In the genomic region with DNA sequence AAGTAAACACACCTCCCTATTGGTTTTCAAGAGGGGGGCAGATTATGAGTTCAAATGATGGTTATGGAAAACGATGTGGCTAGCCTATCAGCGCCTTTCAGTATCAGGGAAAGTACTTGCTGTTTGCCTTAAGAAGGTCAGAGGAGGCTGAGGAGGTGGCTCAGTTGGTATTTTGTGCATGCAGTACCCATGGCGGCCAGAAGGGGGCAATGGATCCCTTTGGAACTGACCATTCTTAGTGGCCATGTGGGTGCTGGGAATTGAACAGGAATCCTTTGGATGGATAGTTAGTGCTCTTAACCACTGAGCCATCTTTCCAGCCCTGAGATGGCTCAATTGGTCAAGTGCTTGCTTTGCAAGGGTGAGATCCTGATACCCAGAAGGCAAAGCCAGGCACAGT, we compare ENCODE assay signal across 17 mouse cellular contexts. TPM values are rescaled to one million over a fixed set of nuclear protein-coding genes. Genes with fewer than 3 reads are reported as not detected.
DNase-seq lines count a peak whose midpoint lies in the region; ATAC-seq and TF ChIP-seq lines count a peak whose summit lies in the region.
"Had no signal": no experiment of that assay in that cellular context is flagged by ENCODE, and none has a peak within 500 bp of the region (broad histone marks: within the 10 kb centered on the region; RNA-seq: fewer than 3 reads in every experiment).

No protein-coding gene starts in this region.

- no peak for TF ChIP-seq EP300 in heart, postnatal 0 days (IDR thresholded peaks at IDR 0.05; ENCODE audit: low read depth)

- H3K4me1 ChIP-seq in heart, postnatal 0 days (ENCODE audit: control insufficient read depth, insufficient read depth) = no peaks in the 10 kb centered on the region
- H3K4me1 ChIP-seq in midbrain, postnatal 0 days (ENCODE audit: insufficient read depth, low read length) = no peaks in the 10 kb centered on the region
- no peaks in the 10 kb centered on the region for H3K4me1 ChIP-seq in midbrain, embryonic 15.5 days
- H3K4me1 ChIP-seq: limb, embryonic 15.5 days; neural tube, embryonic 13.5 days had no signal

- intact Hi-C loops in heart, postnatal 25 days (cut with DNase I) = no loop called here

- peak; percentile 20; the same call in 1 of the 2 replicates for TF ChIP-seq CTCF in heart, postnatal 0 days (IDR thresholded peaks at IDR 0.05; ENCODE audit: low read depth)
- TF ChIP-seq CTCF in midbrain, postnatal 0 days (IDR thresholded peaks at IDR 0.05) = peak; percentile 54

- ATAC-seq in heart, postnatal 0 days (ENCODE audit: insufficient read depth, low read depth) = no peak
- ATAC-seq in midbrain, postnatal 0 days (ENCODE audit: low FRiP score) = no peak
- no peak for ATAC-seq in midbrain, embryonic 15.5 days (replicated peaks)

- no peak overlapping the region for H3K4me3 ChIP-seq in heart, postnatal 0 days (ENCODE audit: low read depth, low read length)
- no peak overlapping the region for H3K4me3 ChIP-seq in midbrain, postnatal 0 days (ENCODE audit: low read depth, low read length)
- H3K4me3 ChIP-seq in midbrain, embryonic 15.5 days = no peak overlapping the region
- H3K4me3 ChIP-seq: limb, embryonic 15.5 days; neural tube, embryonic 13.5 days had no signal

- 58% methylated on average over 3 of the region's 3 CpGs for WGBS in heart, postnatal 0 days
- WGBS in midbrain, postnatal 0 days = 61% methylated on average over 3 of the region's 3 CpGs
- 81% methylated on average over 3 of the region's 3 CpGs for WGBS in midbrain, embryonic 15.5 days

- no peaks in the 10 kb centered on the region; the same call in 1 of the 2 replicates for H3K9me3 ChIP-seq in heart, postnatal 0 days (replicated peaks; ENCODE audit: control insufficient read depth, low read length)
- H3K9me3 ChIP-seq in midbrain, postnatal 0 days (ENCODE audit: low read length) = no peaks in the 10 kb centered on the region
- H3K9me3 ChIP-seq in midbrain, embryonic 15.5 days = no peaks in the 10 kb centered on the region
- H3K9me3 ChIP-seq: limb, embryonic 15.5 days had no signal

- H3K36me3 ChIP-seq in heart, postnatal 0 days (replicated peaks; ENCODE audit: control insufficient read depth, insufficient read depth, low read length) = no peaks in the 10 kb centered on the region
- no peaks in the 10 kb centered on the region for H3K36me3 ChIP-seq in midbrain, postnatal 0 days (ENCODE audit: insufficient read depth, low read length)
- H3K36me3 ChIP-seq in midbrain, embryonic 15.5 days (replicated peaks) = no peaks in the 10 kb centered on the region
- no peaks in the 10 kb centered on the region for H3K36me3 ChIP-seq in splenic B cell, adult 2 months (ENCODE audit: control insufficient read depth, insufficient read depth, low read length, poor library complexity, severe bottlenecking)
- H3K36me3 ChIP-seq: limb, embryonic 15.5 days; neural tube, embryonic 13.5 days had no signal

- H3K4me2 ChIP-seq in heart, postnatal 0 days (ENCODE audit: low read depth, low read length) = no peak overlapping the region
- H3K4me2 ChIP-seq in midbrain, postnatal 0 days (ENCODE audit: low read depth, low read length, poor library complexity, severe bottlenecking) = no peak overlapping the region
- H3K4me2 ChIP-seq in midbrain, embryonic 15.5 days = no peak overlapping the region
- H3K4me2 ChIP-seq: limb, embryonic 15.5 days; neural tube, embryonic 13.5 days had no signal

- no peak overlapping the region for H3K9ac ChIP-seq in heart, postnatal 0 days (replicated peaks; ENCODE audit: low read depth, low read length)
- H3K9ac ChIP-seq in midbrain, postnatal 0 days (replicated peaks; ENCODE audit: low read length, poor library complexity, severe bottlenecking) = no peak overlapping the region
- H3K9ac ChIP-seq in midbrain, embryonic 15.5 days = no peak overlapping the region
- H3K9ac ChIP-seq: limb, embryonic 15.5 days; neural tube, embryonic 13.5 days had no signal

- H3K27ac ChIP-seq in heart, postnatal 0 days (ENCODE audit: low read depth) = no peak overlapping the region
- H3K27ac ChIP-seq in midbrain, postnatal 0 days (ENCODE audit: low read depth, low read length) = no peak overlapping the region
- H3K27ac ChIP-seq in midbrain, embryonic 15.5 days = no peak overlapping the region
- H3K27ac ChIP-seq: limb, embryonic 15.5 days; neural tube, embryonic 13.5 days had no signal

- DNase-seq in heart, postnatal 0 days (ENCODE audit: low spot score) = no peak
- no peak for DNase-seq in heart, postnatal 25 days (ENCODE audit: low spot score)
- DNase-seq in midbrain, postnatal 0 days (ENCODE audit: low spot score) = no peak
- peak; percentile 67 for DNase-seq in R1 (ENCODE audit: low read depth, low spot score)
- DNase-seq in splenic B cell, adult 2 months (ENCODE audit: low read depth, low spot score) = peak; percentile 33
- no peak for DNase-seq in urinary bladder, adult 18-20 months (ENCODE audit: low spot score in 2 of 2)
- no peak for DNase-seq in frontal cortex, postnatal 10 days (ENCODE audit: low spot score in 2 of 2)
- DNase-seq: adrenal gland, adult 2 months; cerebellum, adult 11-12 months; heart, adult 11 months; heart, postnatal 36 days; kidney, adult 8-10 months; layer of hippocampus, postnatal 36 days; right cerebral cortex, adult 18-20 months had no signal

- H3K27me3 ChIP-seq in heart, postnatal 0 days (ENCODE audit: control insufficient read depth, insufficient read depth, low read length) = no peaks in the 10 kb centered on the region
- H3K27me3 ChIP-seq in midbrain, postnatal 0 days (ENCODE audit: insufficient read depth, low read length) = no peaks in the 10 kb centered on the region
- no peaks in the 10 kb centered on the region for H3K27me3 ChIP-seq in midbrain, embryonic 15.5 days (replicated peaks)
- no peaks in the 10 kb centered on the region for H3K27me3 ChIP-seq in splenic B cell, adult 2 months (ENCODE audit: control insufficient read depth, insufficient read depth, low read length, poor library complexity, severe bottlenecking)
- H3K27me3 ChIP-seq: limb, embryonic 15.5 days; neural tube, embryonic 13.5 days had no signal

RNA-seq across cellular contexts. Expression of a gene that starts 26.0 kb away (rescaled TPM):
- total RNA-seq in heart, postnatal 0 days (2014; rRNA removed; ENCODE audit: low replicate concordance) = 6.0 and 6.2 TPM in 2 replicates
- 10.2 and 11.1 TPM in 2 replicates for polyA plus RNA-seq in heart, postnatal 0 days (2015; fragmentation: Nextera tagmentation; extraction: Ambion mirVana)
- 1 to 10 TPM; 5.6 to 5.7 TPM for total RNA-seq in heart, postnatal 25 days (2021)
- 0.14 and 0.44 TPM in 2 replicates for total RNA-seq in midbrain, postnatal 0 days (2014; rRNA removed)
- 0.66 and 0.80 TPM in 2 replicates for polyA plus RNA-seq in midbrain, postnatal 0 days (2015; fragmentation: Nextera tagmentation; extraction: Ambion mirVana)
- 1.1 and 1.3 TPM in 2 replicates for polyA plus RNA-seq in midbrain, embryonic 15.5 days (2015; fragmentation: Nextera tagmentation; extraction: Ambion mirVana)

Comparison
In these comparisons a context has a peak if more than half of its experiments do, and no peak if none do; other contexts are left out.
1. DNase-seq: peak in R1 (single experiment) and splenic B cell, adult 2 months (single experiment); none in heart, postnatal 0 days (single experiment), heart, postnatal 25 days (single experiment), midbrain, postnatal 0 days (single experiment), urinary bladder, adult 18-20 months (0 of 2) and frontal cortex, postnatal 10 days (0 of 2).